Mouse (Mus musculus) ES-CJ7 (cell line): ENCODE data around the gene Engase.

Source experiments
- DNase-seq: peaks from one replicate; pipeline ENCODE4 v3.0.0; 2011; ENCODE audit warnings: low read depth, low spot score

Gene Engase

GRCm38 (mm10) chr11:118476396-118477373 is at the start of gene Engase:
Gene Engase, plus strand, starts transcription at chr11:118476829.
- DNase-seq = peak; percentile 96

DNA sequence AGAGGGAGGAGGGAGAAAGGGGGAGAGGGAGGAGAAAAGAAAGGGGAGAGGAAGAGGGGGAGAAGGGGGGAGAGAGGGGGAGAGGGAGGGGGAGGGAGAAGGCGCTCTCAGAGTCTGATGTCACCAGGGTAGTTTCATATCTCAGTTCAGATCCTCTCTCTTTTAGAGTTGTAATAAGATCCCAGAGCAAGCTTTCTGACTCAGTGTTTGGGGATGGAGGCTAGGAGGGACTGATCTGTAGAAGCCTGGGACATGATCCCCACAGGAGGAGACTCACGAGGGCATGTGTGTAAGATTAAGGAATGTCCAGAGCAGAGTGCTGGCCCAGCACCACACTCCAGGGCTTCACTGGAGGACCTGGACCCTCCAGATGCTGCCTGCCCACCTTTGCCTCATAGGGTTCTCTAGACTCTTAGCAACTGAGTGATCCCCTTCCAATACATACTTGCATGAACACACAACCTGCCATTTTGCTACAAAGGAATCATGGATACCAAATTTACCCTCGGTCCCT is 49.3 kb upstream of the Engase start:
- no peak for DNase-seq

GRCm38 (mm10) chr11:118427986-118428385 is 48.6 kb upstream of the Engase start, which contains the start of gene C1qtnf1:
Gene C1qtnf1, plus strand, starts transcription at chr11:118428203.
- no peak for DNase-seq

DNA sequence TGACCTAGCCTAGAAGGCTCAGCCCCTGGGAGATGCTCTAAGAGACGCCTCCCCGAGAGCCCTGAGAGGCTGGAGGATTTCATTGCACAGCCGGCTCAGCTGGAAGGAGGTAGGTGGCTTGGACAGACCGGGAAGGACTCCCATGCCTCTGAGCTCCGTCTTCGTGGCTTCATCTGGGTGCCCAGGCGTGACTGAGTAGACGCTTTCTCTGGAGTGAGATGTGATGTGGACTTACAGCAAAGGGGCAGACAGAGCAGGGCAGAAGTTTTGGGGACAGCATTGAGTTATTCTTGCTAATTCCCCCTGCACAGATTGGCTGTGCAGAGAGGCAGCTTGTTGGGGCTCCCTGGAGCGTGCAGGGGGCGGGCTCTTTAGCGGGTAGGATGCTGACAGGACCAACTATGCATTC is 48.2 kb upstream of the Engase start:
- no peak for DNase-seq

DNA sequence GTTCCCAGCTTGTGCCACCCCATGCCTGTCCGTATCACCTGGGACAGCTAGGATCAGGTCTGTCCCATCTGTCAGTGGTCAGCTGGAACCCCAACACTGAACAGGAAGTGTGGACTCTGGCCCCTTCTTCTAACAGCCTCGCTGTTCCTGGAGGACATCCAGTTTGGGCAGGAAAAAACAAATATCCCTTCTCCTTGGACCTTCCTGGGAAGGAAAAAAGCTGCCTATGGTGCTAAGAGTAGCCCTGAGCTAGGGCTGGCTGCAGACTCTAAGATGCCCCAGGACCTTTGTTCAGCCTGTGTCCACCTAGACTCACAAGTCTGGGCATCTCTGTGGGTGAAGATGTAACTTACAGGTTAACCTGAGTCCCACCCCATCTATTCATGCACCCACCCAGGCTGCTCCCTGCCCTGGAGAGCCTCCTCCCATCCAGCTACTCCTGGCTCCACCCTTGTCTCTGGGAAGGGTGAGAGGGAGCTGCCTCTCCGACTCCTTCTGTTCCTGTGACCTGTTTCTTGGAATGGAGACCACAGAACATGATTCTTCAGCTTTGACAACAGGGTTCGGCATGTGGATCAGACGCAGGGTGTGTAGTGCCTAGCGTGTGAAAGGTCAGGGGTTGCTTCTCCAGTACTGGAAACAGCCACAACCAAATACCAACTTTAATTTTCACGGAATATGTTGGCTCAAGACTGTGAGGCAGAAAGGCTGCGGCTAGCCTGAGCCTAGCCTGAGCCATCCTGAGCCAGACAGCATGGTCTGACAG is 47.5 kb upstream of the Engase start:
- DNase-seq = no peak

DNA sequence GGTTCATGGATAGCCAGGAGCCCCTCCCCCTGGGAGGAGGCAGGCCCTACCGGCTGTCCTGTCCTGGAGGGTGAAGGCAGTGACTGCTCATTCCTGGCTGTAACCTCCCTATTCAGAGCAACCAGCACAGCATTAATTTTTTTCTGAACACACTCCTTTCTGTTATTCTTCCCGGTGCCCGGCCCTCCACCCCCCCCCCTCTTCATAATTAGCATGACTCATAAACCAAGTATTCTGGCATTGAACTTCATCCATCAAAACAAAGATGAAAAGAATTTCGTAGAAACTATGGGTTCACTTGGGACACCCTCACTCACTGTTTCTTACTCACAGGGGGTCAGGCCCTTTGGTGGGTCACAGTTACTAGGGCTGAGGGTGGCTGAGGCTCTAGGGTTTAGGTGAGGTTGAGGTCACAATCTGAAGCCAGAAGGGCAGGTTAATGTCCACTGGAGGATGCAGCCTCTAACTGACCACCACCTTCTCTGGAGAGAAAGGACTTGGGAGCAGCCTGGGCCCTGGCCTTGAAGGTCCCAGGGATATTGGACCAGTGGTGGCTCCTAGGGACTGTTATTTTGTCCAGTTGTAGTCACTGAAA is 46.2 kb upstream of the Engase start:
- DNase-seq = no peak

GRCm38 (mm10) chr11:118431100-118431948 is 45.3 kb upstream of the Engase start:
- no peak for DNase-seq

DNA sequence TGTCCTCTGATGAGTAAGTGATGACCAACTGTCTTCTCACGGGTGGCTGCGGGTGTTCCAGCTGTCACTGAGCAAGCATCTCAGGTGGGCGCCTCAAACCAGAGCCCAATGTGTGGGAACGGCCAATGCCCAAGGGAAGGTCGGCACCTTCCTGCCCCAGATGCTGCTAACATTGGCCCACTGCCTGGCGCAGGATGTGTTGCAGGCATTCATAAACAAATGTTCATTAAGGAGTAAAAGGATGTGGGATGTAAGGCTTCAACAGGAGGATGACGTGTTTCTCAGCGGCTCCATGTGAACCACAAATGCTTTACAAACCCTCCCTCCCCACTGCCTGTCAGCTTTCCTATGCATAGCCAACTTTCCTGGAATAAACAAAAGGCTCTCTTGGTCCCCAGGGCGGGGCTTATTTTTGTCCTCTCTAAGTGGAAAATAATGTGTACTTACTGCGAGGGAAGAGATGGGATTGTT is 43.2 kb upstream of the Engase start:
- no peak for DNase-seq

GRCm38 (mm10) chr11:118434093-118434492 is 42.5 kb upstream of the Engase start:
- DNase-seq = no peak

DNA sequence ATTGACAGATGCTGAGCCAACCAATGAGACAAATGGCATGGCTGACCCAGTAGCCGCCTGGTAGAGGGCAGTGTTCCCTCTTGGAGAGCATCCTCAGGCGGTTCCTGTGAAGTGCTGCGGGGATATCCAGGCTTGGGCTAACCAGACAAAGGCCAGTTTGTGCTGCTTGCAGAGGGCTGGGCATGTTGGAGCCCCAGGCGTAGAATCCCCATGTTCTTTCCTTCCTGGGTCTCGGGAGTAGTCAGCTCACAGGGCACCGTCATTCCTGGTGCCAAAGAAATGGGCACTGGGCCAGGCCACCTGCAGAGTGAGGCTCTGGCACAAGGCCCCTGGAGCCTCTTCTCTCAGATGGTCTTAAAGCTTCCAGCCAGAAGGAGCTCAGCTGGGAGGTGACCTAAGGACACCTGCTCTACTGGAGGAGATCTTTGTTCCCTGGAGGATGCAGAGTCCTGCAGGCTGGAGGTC is 40.1 kb upstream of the Engase start:
- DNase-seq = no peak

GRCm38 (mm10) chr11:118438665-118439414 is 37.8 kb upstream of the Engase start:
- DNase-seq = no peak

GRCm38 (mm10) chr11:118442691-118443090 is 33.9 kb upstream of the Engase start:
- no peak for DNase-seq

GRCm38 (mm10) chr11:118443201-118443970 is 33.2 kb upstream of the Engase start:
- DNase-seq = peak; percentile 40

- DNase-seq = peak; percentile 70
Measured at GRCm38 (mm10) chr11:118445843-118446242, 30.8 kb upstream of the Engase start.

DNA sequence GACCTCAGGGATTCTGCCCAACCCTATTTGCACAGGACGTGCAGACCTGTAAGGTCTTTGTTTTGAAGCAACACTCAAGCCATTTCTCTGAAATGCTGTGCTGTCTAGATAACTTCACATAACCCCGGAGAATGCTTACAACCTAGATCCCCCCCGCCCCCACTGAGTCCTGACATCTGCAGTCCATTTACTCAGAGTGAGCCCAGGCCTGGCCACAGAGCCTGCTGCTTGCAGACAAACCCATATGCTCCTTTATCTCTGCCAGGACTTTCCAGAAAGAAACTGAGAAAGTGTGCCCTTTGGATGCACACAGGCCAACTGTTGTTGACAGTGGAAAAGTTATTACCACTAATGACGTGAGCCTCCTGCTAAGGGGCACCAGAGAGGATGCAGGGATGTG is 29.3 kb upstream of the Engase start:
- no peak for DNase-seq

GRCm38 (mm10) chr11:118448385-118448784 is 28.2 kb upstream of the Engase start:
- no peak for DNase-seq

- no peak for DNase-seq
Measured at GRCm38 (mm10) chr11:118451211-118451610, 25.4 kb upstream of the Engase start.

GRCm38 (mm10) chr11:118452955-118453354 is 23.7 kb upstream of the Engase start:
- no peak for DNase-seq
